Mouse (Mus musculus) heart, embryonic 10.5 days (tissue): ENCODE data around the gene Uts2. TPM values are rescaled to one million over a fixed set of nuclear protein-coding genes. Genes with fewer than 3 reads are reported as not detected.

Experiments
- DNase-seq: peaks from one replicate; pipeline ENCODE4 v3.0.0-alpha.2; 2017; ENCODE audit warnings: low spot score
- H3K27ac ChIP-seq: fragments of 300-500 bp; sonication (generic); 2 replicates; pipeline ENCODE4 v1.5.1; 2016; ENCODE audit warnings: mild to moderate bottlenecking
- H3K27me3 ChIP-seq: fragments of 300-500 bp; sonication (generic); 2 replicates; pipeline ENCODE4 v1.6.1; 2016; ENCODE audit warnings: mild to moderate bottlenecking; ENCODE audit not compliant: poor library complexity, insufficient read depth, severe bottlenecking
- H3K36me3 ChIP-seq: fragments of 300-500 bp; sonication (generic); 2 replicates; pipeline ENCODE4 v1.6.1; 2016; ENCODE audit warnings: mild to moderate bottlenecking, moderate library complexity
- H3K4me1 ChIP-seq: fragments of 300-500 bp; sonication (generic); 2 replicates; pipeline ENCODE4 v1.6.1; 2016; ENCODE audit warnings: mild to moderate bottlenecking
- H3K4me3 ChIP-seq: fragments of 300-500 bp; sonication (generic); 2 replicates; pipeline ENCODE4 v1.5.1; 2016; ENCODE audit warnings: mild to moderate bottlenecking, moderate library complexity
- H3K9me3 ChIP-seq: fragments of 300-500 bp; sonication (generic); 2 replicates; pipeline ENCODE4 v1.6.1; 2016; ENCODE audit warnings: mild to moderate bottlenecking, moderate library complexity
- WGBS: fragments of 180-500 bp; shearing (Covaris S2); methylation state at CpG from one replicate; pipeline ENCODE4 v1.1.7; 2016; 5-methylcytosine and 5-hydroxymethylcytosine counted together
- polyA plus RNA-seq: library from polyadenylated mRNA; unstranded; fragments of >200 nt; fragmentation: Nextera tagmentation; extraction: Ambion mirVana; gene quantifications from 2 replicates; pipeline ENCODE4 v1.2.1, GENCODE M21; 2016

Uts2 gene
- polyA plus RNA-seq, 1 experiment from 2014 or later, result not detected

DNA sequence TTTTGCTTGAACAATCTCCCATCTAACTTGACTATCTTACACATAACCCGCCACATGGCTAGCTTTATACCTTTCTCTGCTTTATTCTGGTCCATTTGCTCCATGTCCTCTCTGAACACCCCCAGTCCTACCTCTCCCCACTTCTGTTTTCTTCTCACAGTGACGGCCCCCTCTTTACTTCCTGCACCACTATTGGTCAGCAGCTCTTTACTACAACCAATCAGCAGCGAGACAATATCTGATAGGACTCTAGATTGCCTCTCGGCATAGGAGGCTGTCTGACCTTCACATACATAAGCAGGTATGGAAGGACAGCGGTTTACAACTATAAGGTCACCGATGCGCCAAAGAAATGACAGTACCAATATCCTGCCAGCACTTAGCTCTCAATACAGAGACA is 39.6 kb downstream of the Uts2 start:
- Histone ChIP-seq H3K27me3 (no peaks in the 10 kb centered on the region), H3K9me3 (no peaks in the 10 kb centered on the region), H3K4me3 (no peak overlapping the region), H3K36me3 (no peaks in the 10 kb centered on the region), H3K27ac (no peak overlapping the region), H3K4me1 (0 out of 2 replicates have a peak, but pooled peaks cover 4% of the 10 kb centered on the region)
- DNase-seq, result no peak
- 83% methylated on average over 7 of the region's 7 CpGs for WGBS

GRCm38 (mm10) chr4:151037800-151038199 is 40.9 kb downstream of the Uts2 start:
- Histone ChIP-seq H3K27ac (no peak overlapping the region), H3K36me3 (no peaks in the 10 kb centered on the region), H3K4me3 (no peak overlapping the region), H3K9me3 (no peaks in the 10 kb centered on the region), H3K4me1 (0 out of 2 replicates have a peak, but pooled peaks cover 6% of the 10 kb centered on the region), H3K27me3 (no peaks in the 10 kb centered on the region)
- DNase-seq, result no peak
- 85% methylated on average over 11 of the region's 11 CpGs for WGBS

- no peaks in the 10 kb centered on the region for H3K9me3 ChIP-seq
- H3K36me3 ChIP-seq, result peaks cover 1% of the 10 kb centered on the region; the same call in 1 of the 2 replicates
- no peak overlapping the region for H3K27ac ChIP-seq
- DNase-seq, result no peak
- no peaks in the 10 kb centered on the region; the same call in 1 of the 2 replicates for H3K27me3 ChIP-seq
- WGBS, result 78% methylated on average over 5 of the region's 5 CpGs
- no peak overlapping the region for H3K4me3 ChIP-seq
- H3K4me1 ChIP-seq, result peaks cover 20% of the 10 kb centered on the region
Measured at GRCm38 (mm10) chr4:151041506-151041905, 44.6 kb downstream of the Uts2 start.

- WGBS, result 60% methylated on average over 5 of the region's 5 CpGs
- peak overlapping the region; percentile 72 for H3K4me3 ChIP-seq
- no peak for DNase-seq
Measured at GRCm38 (mm10) chr4:151043281-151043680, 46.4 kb downstream of the Uts2 start.

DNA sequence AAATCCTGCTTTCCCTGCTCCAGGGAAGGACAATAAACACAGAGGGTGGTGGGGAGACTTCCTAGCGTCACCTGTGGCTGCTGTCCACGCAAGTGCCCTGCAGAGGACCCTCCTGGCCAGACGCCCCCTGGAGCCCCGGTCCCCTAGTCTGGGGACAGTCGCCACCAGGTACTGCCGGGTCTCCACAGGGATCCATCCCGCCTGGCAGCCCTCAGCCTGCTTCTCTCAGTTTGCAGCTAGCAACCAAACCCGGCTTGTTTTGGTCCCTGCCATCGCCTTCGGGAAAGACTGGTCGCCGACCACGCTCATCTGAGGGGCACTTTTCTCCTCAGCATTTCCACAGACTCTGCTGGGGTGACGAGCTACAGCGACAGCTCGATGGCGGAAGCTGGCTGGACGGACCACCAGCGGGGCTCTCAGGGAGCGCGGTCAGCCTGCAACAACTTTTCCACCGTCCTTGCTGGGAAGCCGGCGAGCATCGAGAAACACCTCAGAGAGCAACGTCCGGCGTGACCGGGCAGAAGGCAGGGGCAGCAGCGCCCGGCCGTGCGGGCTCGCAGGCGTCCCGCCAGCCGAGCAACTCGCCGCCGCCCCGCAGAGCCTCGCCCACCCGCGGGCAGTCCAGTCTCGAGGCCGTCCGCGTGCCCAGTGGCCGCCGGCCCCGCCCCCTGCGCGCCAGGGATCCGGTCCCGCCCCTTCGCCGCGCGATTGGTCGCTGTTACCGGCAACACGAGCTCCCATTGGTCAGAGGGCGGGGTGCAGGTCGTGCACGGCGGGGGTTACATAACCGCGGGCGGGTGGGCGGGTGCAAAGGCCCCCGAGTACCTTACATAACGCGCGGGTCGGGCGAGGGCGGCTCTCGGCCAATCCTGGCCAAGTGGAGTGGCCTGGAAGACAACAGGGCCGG is 47.4 kb downstream of the Uts2 start, which contains the start of gene Per3:
TSS of gene Per3 (minus strand) at position 629 of the 907 bp plus-strand sequence.
- peak within 1 kb of the TSS; percentile 88 for H3K27ac ChIP-seq
- peaks cover 26% of the 10 kb centered on the region for H3K36me3 ChIP-seq
- H3K27me3 ChIP-seq, result no peaks in the 10 kb centered on the region; the same call in 1 of the 2 replicates
- peak; percentile 99 for DNase-seq
- WGBS, result under 1% methylated on average over 79 of the region's 79 CpGs
- no peaks in the 10 kb centered on the region for H3K9me3 ChIP-seq
- H3K4me1 ChIP-seq, result peaks cover 20% of the 10 kb centered on the region
- H3K4me3 ChIP-seq, result peak within 1 kb of the TSS; percentile 72

More at GRCm38 (mm10) chr4:151043281-151043680, 46.4 kb downstream of the Uts2 start:
- H3K9me3 ChIP-seq, result no peaks in the 10 kb centered on the region
- peaks cover 16% of the 10 kb centered on the region for H3K36me3 ChIP-seq
- H3K4me1 ChIP-seq, result peaks cover 20% of the 10 kb centered on the region
- H3K27me3 ChIP-seq, result no peaks in the 10 kb centered on the region; the same call in 1 of the 2 replicates
- H3K27ac ChIP-seq, result no peak overlapping the region

DNA sequence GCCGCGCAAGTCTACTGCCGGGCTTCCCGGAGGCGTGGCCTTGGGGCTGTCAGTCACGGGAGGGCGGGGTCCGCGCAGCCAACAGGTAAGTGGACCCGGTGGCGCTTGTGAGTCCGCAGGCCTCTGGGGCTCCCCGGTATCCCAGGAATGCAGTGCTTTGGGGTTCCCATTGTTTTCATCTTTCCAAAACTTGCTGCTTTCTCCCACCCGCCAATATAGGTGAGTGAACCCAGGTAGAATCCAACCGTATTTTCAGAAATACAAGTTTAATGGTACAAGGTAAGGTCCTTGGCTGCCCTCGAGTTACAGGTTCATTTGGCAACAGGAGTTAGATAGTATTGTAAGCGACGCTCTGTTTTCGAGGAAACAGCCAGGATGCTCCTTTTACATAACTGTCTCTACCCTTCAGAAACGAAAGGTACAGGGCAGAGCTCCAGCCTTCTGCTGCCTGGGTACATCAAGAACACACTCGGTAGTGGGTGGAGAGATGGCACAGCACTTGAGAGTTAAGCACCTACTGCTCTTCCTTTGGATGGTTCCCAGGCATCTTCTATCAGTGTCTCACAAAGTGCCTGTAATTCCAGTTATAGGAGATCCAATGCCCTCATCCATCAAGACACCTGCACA is 48.2 kb downstream of the Uts2 start:
- Histone ChIP-seq H3K27ac (peak overlapping the region; percentile 56; the same call in 1 of the 2 replicates), H3K4me3 (peak overlapping the region; percentile 72), H3K9me3 (no peaks in the 10 kb centered on the region), H3K4me1 (peaks cover 20% of the 10 kb centered on the region), H3K27me3 (no peaks in the 10 kb centered on the region; the same call in 1 of the 2 replicates), H3K36me3 (peaks cover 33% of the 10 kb centered on the region)
- 3% methylated on average over 21 of the region's 21 CpGs for WGBS
- no peak for DNase-seq

DNA sequence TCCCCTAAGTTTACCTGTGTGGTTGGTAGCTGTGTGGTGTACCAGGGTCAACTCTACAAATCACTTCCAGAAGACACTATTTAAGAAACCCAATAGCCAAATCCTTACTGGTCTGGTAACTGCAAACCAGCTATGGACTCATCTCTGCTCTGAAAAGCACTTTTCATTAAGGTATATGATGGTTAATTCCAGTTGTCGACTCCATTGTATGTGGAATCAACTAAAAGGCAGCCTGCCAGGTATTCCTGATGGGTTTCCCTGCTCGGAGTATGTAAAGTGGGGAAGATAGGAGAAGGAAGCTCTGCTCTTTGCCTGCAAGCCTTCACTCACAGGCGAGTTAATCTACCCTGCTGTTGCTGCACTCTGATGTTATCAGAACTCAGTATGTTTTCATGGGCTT is 49.6 kb downstream of the Uts2 start:
- WGBS, result 85% methylated on average over 3 of the region's 3 CpGs

DNA sequence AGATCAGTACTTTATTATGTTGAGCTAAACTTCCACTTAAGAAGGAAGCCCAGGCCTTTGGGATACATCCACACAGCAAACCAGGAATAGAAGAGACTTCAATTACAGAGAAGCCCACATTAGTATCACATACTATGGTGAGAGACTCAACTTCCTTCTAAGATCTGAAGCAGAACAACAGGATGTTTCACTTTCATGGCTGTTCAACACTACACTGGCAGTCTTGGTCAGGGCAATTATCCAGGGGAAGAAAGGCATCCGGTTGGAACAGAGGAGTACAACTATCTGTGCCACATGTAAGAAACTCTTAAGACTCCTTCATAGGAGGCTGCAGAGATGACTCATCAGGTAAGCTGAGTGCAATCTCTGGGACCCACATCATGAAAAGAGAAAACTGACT is 54.3 kb downstream of the Uts2 start:
- peaks cover 68% of the 10 kb centered on the region for H3K36me3 ChIP-seq
- H3K9me3 ChIP-seq, result no peaks in the 10 kb centered on the region

More for the DNA sequence above, 49.6 kb downstream of the Uts2 start:
- peaks cover 16% of the 10 kb centered on the region for H3K4me1 ChIP-seq
- H3K27ac ChIP-seq, result no peak overlapping the region
- H3K4me3 ChIP-seq, result no peak overlapping the region
- no peaks in the 10 kb centered on the region for H3K9me3 ChIP-seq
- peaks cover 43% of the 10 kb centered on the region for H3K36me3 ChIP-seq
- no peaks in the 10 kb centered on the region; the same call in 1 of the 2 replicates for H3K27me3 ChIP-seq
- no peak for DNase-seq

More for the DNA sequence above, 54.3 kb downstream of the Uts2 start:
- Histone ChIP-seq H3K4me3 (no peak overlapping the region), H3K27me3 (no peaks in the 10 kb centered on the region), H3K27ac (no peak overlapping the region), H3K4me1 (no peaks in the 10 kb centered on the region)
- DNase-seq, result no peak
- WGBS, result 88% methylated on average over 1 of the region's 1 CpGs

Other genes with a start within 250 kb of the Uts2 start
- 15.3 and 25.7 TPM in 2 replicates for gene Errfi1, start 143.2 kb upstream of the Uts2 start, polyA plus RNA-seq
- gene Park7, start 82.7 kb upstream of the Uts2 start, polyA plus RNA-seq, result 403 and 488 TPM in 2 replicates
- gene Tnfrsf9, start 82.5 kb upstream of the Uts2 start, polyA plus RNA-seq, result 0.16 and 0.51 TPM in 2 replicates
- gene Per3, start 47.6 kb downstream of the Uts2 start, polyA plus RNA-seq, result 5.6 and 7.0 TPM in 2 replicates
- gene Vamp3, start 60.9 kb downstream of the Uts2 start, polyA plus RNA-seq, result 105 and 113 TPM in 2 replicates
- not detected in 2 replicates for gene Gm13090, start 92.5 kb downstream of the Uts2 start, polyA plus RNA-seq